Mouse (Mus musculus): ENCODE data around the gene Prss46. TPM values are rescaled to one million over a fixed set of nuclear protein-coding genes. Genes with fewer than 3 reads are reported as not detected.

The Prss46 gene
- total and polyA plus RNA-seq, 3 experiments = not detected

DNA sequence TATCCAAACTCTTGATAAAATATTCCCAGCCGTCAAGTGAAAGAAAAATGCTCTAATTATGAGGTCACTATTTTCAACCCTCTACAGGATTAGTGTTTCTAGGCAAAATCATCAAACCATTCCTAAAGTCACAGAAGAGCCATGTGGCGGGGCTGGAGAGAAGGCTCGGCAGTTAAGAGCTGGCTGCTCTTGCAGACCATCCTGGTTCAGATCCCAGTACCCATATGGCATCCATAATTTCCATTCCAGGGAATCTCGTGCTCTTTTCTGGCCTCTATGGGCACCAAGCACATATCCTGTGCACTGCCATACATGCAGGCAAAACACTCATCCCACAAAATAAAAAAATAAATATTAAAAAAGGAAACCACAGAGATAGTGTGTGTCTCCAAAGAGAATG lies 18.9 kb upstream of the Prss46 start:
- peak overlapping the region; percentile 30; the same call in 1 of the 2 replicates for H3K9ac ChIP-seq (ENCODE audit: insufficient read depth, low read depth)
- no peak overlapping the region for H3K4me3 ChIP-seq (replicated peaks in 1 of 3; ENCODE audit: low read depth in 2 of 3, low read length in 2 of 3, poor library complexity in 1 of 3)
- H3K79me2 ChIP-seq (replicated peaks; ENCODE audit: control insufficient read depth, extremely low read depth, insufficient read depth, poor library complexity, severe bottlenecking) = no peaks in the 10 kb centered on the region
- peaks cover 7% of the 10 kb centered on the region for H3K27me3 ChIP-seq (replicated peaks)
- no peaks in the 10 kb centered on the region for H3K9me3 ChIP-seq (replicated peaks; ENCODE audit: low read length)
- peak overlapping the region; percentile 41; the same call in 1 of the 2 replicates for H3K4me2 ChIP-seq (ENCODE audit: insufficient read depth, low read depth, poor library complexity, severe bottlenecking)
- H3K27ac ChIP-seq (ENCODE audit: insufficient read depth, low read depth) = no peak overlapping the region
- TF ChIP-seq MAFK (IDR thresholded peaks at IDR 0.05; ENCODE audit: insufficient replicate concordance, low read length) (no peak), CHD1 (IDR thresholded peaks at IDR 0.05; ENCODE audit: low read depth, low read length) (no peak), RAD21 (IDR thresholded peaks at IDR 0.05; ENCODE audit: low read depth, low read length) (no peak), ZC3H11A (IDR thresholded peaks at IDR 0.05; ENCODE audit: low read depth, low read length) (no peak), CTCF (conservative IDR thresholded peaks at IDR 0.05 in 1 of 2, IDR thresholded peaks at IDR 0.05 in 1 of 2; ENCODE audit: low read depth in 2 of 2, low read length in 2 of 2) (no peak), ETS1 (conservative IDR thresholded peaks at IDR 0.05; ENCODE audit: low read depth, low read length) (no peak), UBTF (IDR thresholded peaks at IDR 0.05; ENCODE audit: low read depth, low read length) (no peak), BHLHE40 (IDR thresholded peaks at IDR 0.05; ENCODE audit: low read depth, low read length) (no peak), MAX (IDR thresholded peaks at IDR 0.05; ENCODE audit: low read length) (no peak), SIN3A (IDR thresholded peaks at IDR 0.05; ENCODE audit: low read length) (no peak), POLR2AphosphoS2 (IDR thresholded peaks at IDR 0.05; ENCODE audit: low read depth, low read length) (no peak), USF1 (IDR thresholded peaks at IDR 0.05; ENCODE audit: low read depth, low read length) (no peak), ZMIZ1 (IDR thresholded peaks at IDR 0.05; ENCODE audit: low read depth, low read length) (no peak), HCFC1 (IDR thresholded peaks at IDR 0.05; ENCODE audit: low read depth, low read length) (no peak), TCF12 (IDR thresholded peaks at IDR 0.05; ENCODE audit: low read depth, low read length) (no peak), PAX5 (IDR thresholded peaks at IDR 0.05; ENCODE audit: low read length) (no peak), USF2 (conservative IDR thresholded peaks at IDR 0.05; ENCODE audit: low read depth, low read length) (no peak), RCOR1 (conservative IDR thresholded peaks at IDR 0.05; ENCODE audit: low read depth, low read length) (no peak), TBP (conservative IDR thresholded peaks at IDR 0.05; ENCODE audit: low read depth, low read length) (no peak), ZNF384 (IDR thresholded peaks at IDR 0.05; ENCODE audit: low read depth, low read length) (no peak)
- in situ Hi-C loops (cut with MboI; ENCODE audit: low pct_ligation_motif_present, low pct_unique_long_range_greater_than_20kb, low sequenced_read_pairs) (no loop called here), dilution Hi-C loops (cut with MboI; ENCODE audit: extremely low pct_ligation_motif_present, extremely low pct_unique_long_range_greater_than_20kb, low sequenced_read_pairs) (no loop called here)
- H3K4me1 ChIP-seq (ENCODE audit: control insufficient read depth in 1 of 2, insufficient read depth in 2 of 2) = peaks cover 2 to 12% of the 10 kb centered on the region in 2 experiments; a peak in 3 of 4 replicates
- no peaks in the 10 kb centered on the region for H3K36me3 ChIP-seq (replicated peaks in 1 of 2; ENCODE audit: control insufficient read depth in 1 of 2, insufficient read depth in 1 of 2, low read length in 1 of 2)
- no peak for DNase-seq (ENCODE audit: extremely low read depth)

DNA sequence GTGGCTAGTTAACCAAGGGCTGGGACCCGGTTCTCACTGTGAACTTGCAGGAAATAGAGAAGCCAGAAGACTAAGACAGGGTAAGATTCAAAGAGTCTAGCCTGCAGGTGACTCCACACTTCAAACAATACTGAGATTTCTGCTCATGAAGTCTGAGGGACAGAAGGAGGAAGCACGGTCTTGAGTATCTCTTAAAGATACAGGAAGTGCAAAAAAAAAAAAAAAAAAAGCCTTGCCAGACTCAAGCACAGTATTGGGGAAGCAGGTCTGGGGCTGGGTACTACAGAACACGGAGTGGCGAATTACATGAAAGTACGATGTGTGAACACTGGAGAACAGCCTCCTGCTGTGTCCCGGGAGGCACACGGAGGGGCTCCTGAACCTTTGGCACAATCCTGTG lies 18.5 kb upstream of the Prss46 start:
- no peak for TF ChIP-seq NRF1 (IDR thresholded peaks at IDR 0.05; ENCODE audit: low read depth, low read length)
- TF ChIP-seq TBP (conservative IDR thresholded peaks at IDR 0.05; ENCODE audit: low read depth, low read length) = no peak
- TF ChIP-seq MYC (IDR thresholded peaks at IDR 0.05; ENCODE audit: low read depth, low read length) = peak; percentile 41; the same call in 1 of the 2 replicates
- no peak for TF ChIP-seq USF2 (conservative IDR thresholded peaks at IDR 0.05; ENCODE audit: low read depth, low read length)
- no peak for TF ChIP-seq CHD2 (IDR thresholded peaks at IDR 0.05; ENCODE audit: low read length)
- no peak for TF ChIP-seq SIN3A (IDR thresholded peaks at IDR 0.05; ENCODE audit: low read length)
- no peak for TF ChIP-seq MAFK (IDR thresholded peaks at IDR 0.05; ENCODE audit: insufficient replicate concordance, low read length)
- TF ChIP-seq NELFE (IDR thresholded peaks at IDR 0.05; ENCODE audit: low read depth, low read length) = no peak
- TF ChIP-seq MAZ (IDR thresholded peaks at IDR 0.05; ENCODE audit: low read depth, low read length) = no peak
- no peak for TF ChIP-seq CTCF (conservative IDR thresholded peaks at IDR 0.05 in 1 of 2, IDR thresholded peaks at IDR 0.05 in 1 of 2; ENCODE audit: low read depth in 2 of 2, low read length in 2 of 2)
- TF ChIP-seq IRF4 (IDR thresholded peaks at IDR 0.05; ENCODE audit: low read depth, low read length) = no peak
- TF ChIP-seq MEF2A (IDR thresholded peaks at IDR 0.05; ENCODE audit: borderline replicate concordance, low read depth, low read length) = no peak
- no peak for TF ChIP-seq RAD21 (IDR thresholded peaks at IDR 0.05; ENCODE audit: low read depth, low read length)
- TF ChIP-seq CHD1 (IDR thresholded peaks at IDR 0.05; ENCODE audit: low read depth, low read length) = no peak
- no peak for TF ChIP-seq POLR2A (IDR thresholded peaks at IDR 0.05; ENCODE audit: low read depth, low read length)
- TF ChIP-seq RCOR1 (conservative IDR thresholded peaks at IDR 0.05; ENCODE audit: low read depth, low read length) = no peak
- peak; percentile 95 for TF ChIP-seq ZNF384 (IDR thresholded peaks at IDR 0.05; ENCODE audit: low read depth, low read length)
- TF ChIP-seq MAX (IDR thresholded peaks at IDR 0.05; ENCODE audit: low read length) = no peak
- TF ChIP-seq ELF1 (IDR thresholded peaks at IDR 0.05; ENCODE audit: low read depth, low read length) = peak; percentile 58
- TF ChIP-seq TCF12 (IDR thresholded peaks at IDR 0.05; ENCODE audit: low read depth, low read length) = no peak
- TF ChIP-seq EP300 (IDR thresholded peaks at IDR 0.05; ENCODE audit: low read length) = no peak
- TF ChIP-seq PAX5 (IDR thresholded peaks at IDR 0.05; ENCODE audit: low read length) = no peak
- TF ChIP-seq ETS1 (conservative IDR thresholded peaks at IDR 0.05; ENCODE audit: low read depth, low read length) = no peak
- Histone ChIP-seq H3K27me3 (replicated peaks) (peaks cover 7% of the 10 kb centered on the region), H3K27ac (ENCODE audit: insufficient read depth, low read depth) (no peak overlapping the region), H3K36me3 (replicated peaks in 1 of 2; ENCODE audit: control insufficient read depth in 1 of 2, insufficient read depth in 1 of 2, low read length in 1 of 2) (no peaks in the 10 kb centered on the region), H3K4me2 (ENCODE audit: insufficient read depth, low read depth, poor library complexity, severe bottlenecking) (peak overlapping the region; percentile 41; the same call in 1 of the 2 replicates), H3K9me3 (replicated peaks; ENCODE audit: low read length) (no peaks in the 10 kb centered on the region), H3K9ac (ENCODE audit: insufficient read depth, low read depth) (peak overlapping the region; percentile 30; the same call in 1 of the 2 replicates), H3K4me1 (ENCODE audit: control insufficient read depth in 1 of 2, insufficient read depth in 2 of 2) (peaks cover 2 to 12% of the 10 kb centered on the region in 2 experiments; a peak in 3 of 4 replicates), H3K4me3 (replicated peaks in 1 of 3; ENCODE audit: low read depth in 2 of 3, low read length in 2 of 3, poor library complexity in 1 of 3) (no peak overlapping the region), H3K79me2 (replicated peaks; ENCODE audit: control insufficient read depth, extremely low read depth, insufficient read depth, poor library complexity, severe bottlenecking) (no peaks in the 10 kb centered on the region)
- DNase-seq (ENCODE audit: extremely low read depth) = peak; percentile 19
- dilution Hi-C loops (cut with MboI; ENCODE audit: extremely low pct_ligation_motif_present, extremely low pct_unique_long_range_greater_than_20kb, low sequenced_read_pairs) = no loop called here
- in situ Hi-C loops (cut with MboI; ENCODE audit: low pct_ligation_motif_present, low pct_unique_long_range_greater_than_20kb, low sequenced_read_pairs) = no loop called here

All from CH12.LX (cell line).